Mouse (Mus musculus) ES-E14 (cell line): ENCODE measurements at regions not wholly inside any gene's neighbourhood (a gene's known extent, or its start where the extent isn't known, plus 50 kb on each side); places are given as distances from the start of the nearest gene placed in this dataset.

Experiments
- DNase-seq: peaks from one replicate; pipeline ENCODE4 v3.0.0-alpha.2; 2013; ENCODE audit warnings: low read depth, low spot score
- H3K27ac ChIP-seq: 2 replicates; pipeline ENCODE4 v1.5.1; 2012; ENCODE audit warnings: low read depth, mild to moderate bottlenecking, low read length, moderate library complexity, mixed read lengths; ENCODE audit not compliant: poor library complexity, insufficient read depth, severe bottlenecking
- H3K36me3 ChIP-seq: 2 replicates; pipeline ENCODE4 v1.6.1; 2012; ENCODE audit warnings: mild to moderate bottlenecking, low read length, moderate library complexity, mixed read lengths; ENCODE audit not compliant: control insufficient read depth, poor library complexity, insufficient read depth, severe bottlenecking
- H3K4me1 ChIP-seq, 2 experiments: fragments of 150-350 bp in 1 of 2; sonication (generic) in 1 of 2; 2 replicates each; pipeline ENCODE4 v1.6.1; 2012; ENCODE audit warnings: low read length in 2 of 2, mild to moderate bottlenecking in 1 of 2, mixed read lengths in 1 of 2; ENCODE audit not compliant: control insufficient read depth in 2 of 2, insufficient read depth in 2 of 2, poor library complexity in 1 of 2
- H3K4me3 ChIP-seq, 2 experiments: fragments of 150-350 bp in 1 of 2; sonication (generic) in 1 of 2; 2 replicates each; pipeline ENCODE4 v1.5.1; 2012; ENCODE audit warnings: low read length in 2 of 2, low read depth in 1 of 2, mild to moderate bottlenecking in 1 of 2, mixed read lengths in 1 of 2; ENCODE audit not compliant: insufficient read depth in 1 of 2, poor library complexity in 1 of 2, severe bottlenecking in 1 of 2
- H3K9ac ChIP-seq: 2 replicates; pipeline ENCODE4 v1.6.1; 2012; ENCODE audit warnings: low read depth, mild to moderate bottlenecking, low read length, mixed read lengths; ENCODE audit not compliant: poor library complexity, insufficient read depth, severe bottlenecking
- H3K9me3 ChIP-seq: fragments of 150-350 bp; sonication (generic); 2 replicates; pipeline ENCODE4 v1.6.1; 2012; ENCODE audit warnings: low read depth, mild to moderate bottlenecking, low read length; ENCODE audit not compliant: control insufficient read depth, insufficient read depth
- CHD2 ChIP-seq: IDR thresholded peaks from 2 replicates; pipeline ENCODE4 v1.6.1; 2014; ENCODE audit warnings: mild to moderate bottlenecking, low read depth, low read length, inconsistent platforms
- HCFC1 ChIP-seq: IDR thresholded peaks from 2 replicates; pipeline ENCODE4 v1.6.1; 2012; ENCODE audit warnings: low read length, inconsistent platforms, borderline replicate concordance; ENCODE audit not compliant: insufficient read depth
- MAFK ChIP-seq: IDR thresholded peaks from 2 replicates; pipeline ENCODE4 v1.6.1; 2014; ENCODE audit warnings: mild to moderate bottlenecking, low read depth, low read length, inconsistent platforms; ENCODE audit not compliant: insufficient read depth
- ZC3H11A ChIP-seq: IDR thresholded peaks from 2 replicates; pipeline ENCODE4 v1.6.1; 2012; ENCODE audit warnings: low read depth, mild to moderate bottlenecking, inconsistent platforms, low read length, borderline replicate concordance
- ZNF384 ChIP-seq: IDR thresholded peaks from 2 replicates; pipeline ENCODE4 v1.6.1; 2012; ENCODE audit warnings: low read depth, low read length, inconsistent platforms
- in situ Hi-C, 2 experiments: fragments of 600-800 bp; cut with MboI; formaldehyde crosslinking; loops; one replicate each; pipeline ENCODE4 v1.15.1; 2025; ENCODE audit warnings: low sequenced_read_pairs in 2 of 2, inconsistent platforms in 1 of 2; ENCODE audit not compliant: unreplicated experiment in 2 of 2

- Histone ChIP-seq H3K4me1 (no peaks in the 10 kb centered on the region), H3K27ac (no peak overlapping the region), H3K9me3 (no peaks in the 10 kb centered on the region), H3K4me3 (no peak overlapping the region), H3K36me3 (no peaks in the 10 kb centered on the region), H3K9ac (no peak overlapping the region)
- in situ Hi-C loops = no loop called here
- no peak for TF ChIP-seq CHD2
- TF ChIP-seq ZNF384 = no peak
- TF ChIP-seq ZC3H11A = no peak
- no peak for TF ChIP-seq MAFK
- no peak for TF ChIP-seq HCFC1
- no peak for DNase-seq
Observed at GRCm38 (mm10) chr12:7548759-7549158, 428.7 kb upstream of the Apob start.

- in situ Hi-C loops = no loop called here
- no peak for TF ChIP-seq HCFC1
- no peak for TF ChIP-seq ZNF384
- no peak for TF ChIP-seq CHD2
- no peak for TF ChIP-seq ZC3H11A
- TF ChIP-seq MAFK = no peak
Observed at GRCm38 (mm10) chr12:7560245-7560644, 417.2 kb upstream of the Apob start.

GRCm38 (mm10) chr12:7576081-7576480 lies 401.4 kb upstream of the Apob start:
- TF ChIP-seq ZNF384 (no peak), ZC3H11A (no peak), HCFC1 (no peak), MAFK (no peak), CHD2 (no peak)
- Histone ChIP-seq H3K9ac (no peak overlapping the region), H3K4me3 (no peak overlapping the region), H3K36me3 (no peaks in the 10 kb centered on the region), H3K27ac (no peak overlapping the region), H3K4me1 (no peaks in the 10 kb centered on the region), H3K9me3 (no peaks in the 10 kb centered on the region)
- in situ Hi-C loops = no loop called here
- DNase-seq = no peak

More at GRCm38 (mm10) chr12:7560245-7560644, 417.2 kb upstream of the Apob start:
- Histone ChIP-seq H3K27ac (no peak overlapping the region), H3K9me3 (no peaks in the 10 kb centered on the region), H3K9ac (no peak overlapping the region), H3K4me1 (no peaks in the 10 kb centered on the region), H3K4me3 (no peak overlapping the region), H3K36me3 (no peaks in the 10 kb centered on the region)
- no peak for DNase-seq

- in situ Hi-C loops = no loop called here
- DNase-seq = no peak
- no peak overlapping the region for H3K4me3 ChIP-seq
Observed at GRCm38 (mm10) chr12:7587501-7587900, 389.9 kb upstream of the Apob start.

GRCm38 (mm10) chr12:7611272-7612092 lies 366.0 kb upstream of the Apob start:
- in situ Hi-C loops = no loop called here
- H3K36me3 ChIP-seq = no peaks in the 10 kb centered on the region
- no peaks in the 10 kb centered on the region for H3K4me1 ChIP-seq
- no peak for TF ChIP-seq ZNF384
- no peaks in the 10 kb centered on the region for H3K9me3 ChIP-seq
- no peak overlapping the region for H3K4me3 ChIP-seq
- H3K27ac ChIP-seq = no peak overlapping the region
- H3K9ac ChIP-seq = no peak overlapping the region
- DNase-seq = no peak

More at GRCm38 (mm10) chr12:7587501-7587900, 389.9 kb upstream of the Apob start:
- H3K36me3 ChIP-seq = no peaks in the 10 kb centered on the region
- no peaks in the 10 kb centered on the region for H3K4me1 ChIP-seq
- no peak for TF ChIP-seq MAFK
- TF ChIP-seq ZNF384 = no peak
- no peak for TF ChIP-seq HCFC1
- no peak for TF ChIP-seq CHD2
- TF ChIP-seq ZC3H11A = no peak
- H3K9me3 ChIP-seq = no peaks in the 10 kb centered on the region
- H3K27ac ChIP-seq = no peak overlapping the region
- no peak overlapping the region for H3K9ac ChIP-seq
